Mouse (Mus musculus) cerebellum, adult 2 months (tissue): ENCODE results near the gene Mrps35. TPM values are rescaled to one million over a fixed set of nuclear protein-coding genes. Genes with fewer than 3 reads are reported as not detected.

Source experiments
- DNase-seq, 2 experiments: peaks; one replicate each; pipeline ENCODE4 v3.0.0; 2021
- H3K27ac ChIP-seq: fragments of 200-500 bp; 2 replicates; pipeline ENCODE4 v1.5.1; 2012; ENCODE audit warnings: low read length, control low read depth, inconsistent platforms; ENCODE audit not compliant: insufficient read depth
- H3K27me3 ChIP-seq: fragments of 200-500 bp; 2 replicates; pipeline ENCODE4 v1.6.1; 2012; ENCODE audit warnings: inconsistent platforms, mild to moderate bottlenecking, low read length, moderate library complexity; ENCODE audit not compliant: control insufficient read depth, insufficient read depth
- H3K4me1 ChIP-seq: fragments of 200-500 bp; 2 replicates; pipeline ENCODE4 v1.6.1; 2011; ENCODE audit warnings: low read length; ENCODE audit not compliant: control insufficient read depth, insufficient read depth
- H3K4me3 ChIP-seq: fragments of 200-500 bp; replicated peaks from 2 replicates; pipeline ENCODE3; 2011; ENCODE audit warnings: mild to moderate bottlenecking, low read depth, low read length, control low read depth; ENCODE audit not compliant: insufficient read depth
- CTCF ChIP-seq: fragments of 200-500 bp; IDR thresholded peaks from 2 replicates; pipeline ENCODE4 v1.5.1; 2011; ENCODE audit warnings: low read depth, mild to moderate bottlenecking, control low read depth, low read length, moderate library complexity, borderline replicate concordance; ENCODE audit not compliant: insufficient read depth
- POLR2A ChIP-seq: fragments of 200-500 bp; IDR thresholded peaks from 2 replicates; pipeline ENCODE4 v1.6.1; 2011; ENCODE audit warnings: low read length, control low read depth, borderline replicate concordance; ENCODE audit not compliant: insufficient read depth
- WGBS: fragments of 180-500 bp; shearing (Covaris S2); methylation state at CpG from one replicate; pipeline ENCODE4 v1.1.7; 2018; 5-methylcytosine and 5-hydroxymethylcytosine counted together
- polyA plus RNA-seq: library from polyadenylated mRNA; depleted of rRNA; stranded (reverse); fragments of >200 nt; gene quantifications from 2 replicates; pipeline ENCODE4 v1.2.3, GENCODE M21; 2012

Gene Mrps35
- polyA plus RNA-seq, 1 experiment, result 41.9 TPM

- no peaks in the 10 kb centered on the region for H3K27me3 ChIP-seq
- peak; percentile 54 to 73 for DNase-seq
- no peak overlapping the region for H3K4me3 ChIP-seq
- no peaks in the 10 kb centered on the region for H3K4me1 ChIP-seq
- no peak overlapping the region for H3K27ac ChIP-seq
- 55% methylated on average over 3 of the region's 3 CpGs for WGBS
- TF ChIP-seq POLR2A (no peak), CTCF (peak; percentile 90)
Observed at GRCm38 (mm10) chr6:147008148-147008547, 34.4 kb upstream of the Mrps35 start.

GRCm38 (mm10) chr6:147010358-147010757 lies 32.2 kb upstream of the Mrps35 start:
- H3K27me3 ChIP-seq, result no peaks in the 10 kb centered on the region

GRCm38 (mm10) chr6:147010811-147011520 lies 31.6 kb upstream of the Mrps35 start:
- no peaks in the 10 kb centered on the region for H3K4me1 ChIP-seq
- no peak for DNase-seq
- no peaks in the 10 kb centered on the region for H3K27me3 ChIP-seq
- no peak for TF ChIP-seq CTCF
- TF ChIP-seq POLR2A, result no peak
- H3K4me3 ChIP-seq, result no peak overlapping the region
- WGBS, result 89% methylated on average over 15 of the region's 15 CpGs
- no peak overlapping the region for H3K27ac ChIP-seq

More at GRCm38 (mm10) chr6:147010358-147010757, 32.2 kb upstream of the Mrps35 start:
- H3K4me1 ChIP-seq, result no peaks in the 10 kb centered on the region
- WGBS, result 72% methylated on average over 6 of the region's 6 CpGs
- H3K4me3 ChIP-seq, result no peak overlapping the region
- TF ChIP-seq CTCF (no peak), POLR2A (no peak)
- no peak overlapping the region for H3K27ac ChIP-seq
- no peak for DNase-seq

GRCm38 (mm10) chr6:147011555-147011954 lies 31.0 kb upstream of the Mrps35 start:
- no peak overlapping the region for H3K27ac ChIP-seq
- no peak overlapping the region for H3K4me3 ChIP-seq
- no peak for DNase-seq
- no peaks in the 10 kb centered on the region for H3K4me1 ChIP-seq
- 83% methylated on average over 6 of the region's 6 CpGs for WGBS
- no peaks in the 10 kb centered on the region for H3K27me3 ChIP-seq
- TF ChIP-seq CTCF (no peak), POLR2A (no peak)

- no peaks in the 10 kb centered on the region for H3K4me1 ChIP-seq
- H3K4me3 ChIP-seq, result no peak overlapping the region
- no peaks in the 10 kb centered on the region for H3K27me3 ChIP-seq
- no peak for DNase-seq
- TF ChIP-seq CTCF, result no peak
- no peak for TF ChIP-seq POLR2A
- 89% methylated on average over 6 of the region's 6 CpGs for WGBS
- H3K27ac ChIP-seq, result no peak overlapping the region
Observed at GRCm38 (mm10) chr6:147011977-147012376, 30.6 kb upstream of the Mrps35 start.

GRCm38 (mm10) chr6:147013546-147013945 lies 29.0 kb upstream of the Mrps35 start:
- H3K27me3 ChIP-seq, result no peaks in the 10 kb centered on the region
- 9% methylated on average over 1 of the region's 1 CpGs for WGBS
- H3K4me3 ChIP-seq, result no peak overlapping the region
- H3K4me1 ChIP-seq, result no peaks in the 10 kb centered on the region
- no peak overlapping the region for H3K27ac ChIP-seq
- DNase-seq, result no peak
- TF ChIP-seq CTCF (peak; percentile 2; the same call in 1 of the 2 replicates), POLR2A (no peak)

- Histone ChIP-seq H3K4me1 (0 out of 2 replicates have a peak, but pooled peaks cover 3% of the 10 kb centered on the region), H3K27ac (no peak overlapping the region), H3K4me3 (no peak overlapping the region), H3K27me3 (no peaks in the 10 kb centered on the region)
- 89% methylated on average over 4 of the region's 4 CpGs for WGBS
- TF ChIP-seq POLR2A, result no peak
- TF ChIP-seq CTCF, result no peak
- no peak for DNase-seq
Observed at GRCm38 (mm10) chr6:147017906-147018305, 24.7 kb upstream of the Mrps35 start.

GRCm38 (mm10) chr6:147018364-147018763 lies 24.2 kb upstream of the Mrps35 start:
- no peak overlapping the region for H3K4me3 ChIP-seq
- TF ChIP-seq CTCF (no peak), POLR2A (no peak)
- H3K27ac ChIP-seq, result no peak overlapping the region
- peaks cover 6% of the 10 kb centered on the region for H3K4me1 ChIP-seq
- WGBS, result 96% methylated on average over 5 of the region's 5 CpGs
- H3K27me3 ChIP-seq, result no peaks in the 10 kb centered on the region
- no peak for DNase-seq
